Mouse (Mus musculus): Measurements from ENCODE around the gene Chmp6. TPM values are rescaled to one million over a fixed set of nuclear protein-coding genes. Genes with fewer than 3 reads are reported as not detected.

Chmp6 gene
- polyA plus RNA-seq, 1 experiment from 2014 or later = 62.4 TPM

DNA sequence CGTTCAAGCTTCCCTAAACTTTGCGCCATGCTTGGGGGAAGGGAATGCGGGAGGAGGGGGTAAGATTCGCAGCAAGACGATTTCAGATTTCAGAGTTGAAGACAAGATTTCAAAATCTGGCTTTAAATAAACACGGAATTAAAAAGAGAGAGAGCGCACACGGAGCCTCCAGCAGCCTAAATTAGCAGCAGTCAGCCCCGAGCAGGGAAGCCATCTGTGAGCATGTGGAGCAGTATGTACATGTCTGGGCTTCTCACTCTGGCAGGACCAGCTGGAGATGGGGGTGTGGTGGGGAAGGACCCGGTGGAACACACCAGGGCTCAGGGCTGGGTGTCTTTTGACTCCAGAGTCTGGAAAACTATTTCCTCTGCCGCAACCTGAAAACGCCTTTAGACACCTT is 24.0 kb downstream of the Chmp6 start:
- Histone ChIP-seq H3K4me2 (ENCODE audit: low read length) (no peak overlapping the region), H3K4me1 (ENCODE audit: control insufficient read depth in 2 of 2, insufficient read depth in 2 of 2, low read length in 2 of 2) (peaks cover 5 to 25% of the 10 kb centered on the region in 2 experiments; a peak in 2 of 4 replicates), H3K4me3 (ENCODE audit: control insufficient read depth in 1 of 2, insufficient read depth in 1 of 2, low read depth in 1 of 2, low read length in 2 of 2) (no peak overlapping the region), H3K9ac (ENCODE audit: low read length) (no peak overlapping the region), H3K27me3 (ENCODE audit: control insufficient read depth, insufficient read depth, low read length) (peaks cover 16% of the 10 kb centered on the region), H3K27ac (replicated peaks in 1 of 2; ENCODE audit: control insufficient read depth in 1 of 2, insufficient read depth in 1 of 2, low read depth in 2 of 2, low read length in 2 of 2) (no peak overlapping the region), H3K9me3 (ENCODE audit: control insufficient read depth, low read length) (no peaks in the 10 kb centered on the region), H3K36me3 (ENCODE audit: control insufficient read depth, insufficient read depth, low read length) (no peaks in the 10 kb centered on the region)
- ATAC-seq (ENCODE audit: insufficient number of reproducible peaks, insufficient read depth, low FRiP score, low read depth) = no peak
- WGBS = 49% methylated on average over 12 of the region's 12 CpGs

DNA sequence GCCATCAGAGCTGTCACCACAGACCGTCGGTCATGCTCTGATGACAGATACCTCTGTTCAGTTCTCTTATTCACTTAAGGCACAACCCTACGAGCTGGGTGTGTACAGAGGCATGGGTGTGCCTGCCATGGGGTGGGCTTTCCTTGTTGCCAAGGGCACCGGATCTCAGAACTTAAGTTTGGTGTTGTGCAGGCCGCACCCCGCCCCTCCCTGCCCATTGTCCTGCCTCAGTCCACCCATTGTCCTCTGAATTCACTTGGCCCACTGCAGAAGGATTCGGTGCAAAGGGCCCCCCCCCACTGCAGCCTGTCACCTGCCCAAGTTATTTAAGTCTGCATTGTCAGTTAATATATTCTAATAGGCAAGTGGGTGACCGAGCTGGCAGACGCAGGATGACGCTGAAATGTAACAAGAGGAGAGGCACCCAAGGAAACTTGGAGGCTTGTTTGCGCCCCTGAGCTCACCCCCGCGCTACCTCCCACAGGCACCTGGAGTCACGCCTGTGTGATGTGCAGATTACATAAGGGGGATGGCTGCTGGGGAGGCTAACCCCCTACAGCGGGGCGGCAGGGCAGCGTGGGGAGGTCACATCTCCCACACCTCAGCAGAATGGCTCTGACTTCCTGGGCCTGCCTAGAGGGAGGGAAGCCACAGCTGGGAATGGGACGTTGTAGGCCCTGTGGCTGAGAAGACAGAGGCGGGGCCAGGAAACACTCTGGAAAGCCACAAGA is 24.7 kb downstream of the Chmp6 start:
- no peaks in the 10 kb centered on the region for H3K9me3 ChIP-seq (ENCODE audit: control insufficient read depth, low read length)
- H3K4me3 ChIP-seq (ENCODE audit: control insufficient read depth in 1 of 2, insufficient read depth in 1 of 2, low read depth in 1 of 2, low read length in 2 of 2) = no peak overlapping the region
- peaks cover 16% of the 10 kb centered on the region for H3K27me3 ChIP-seq (ENCODE audit: control insufficient read depth, insufficient read depth, low read length)
- H3K9ac ChIP-seq (ENCODE audit: low read length) = no peak overlapping the region
- peaks cover 5 to 25% of the 10 kb centered on the region in 2 experiments; a peak in 2 of 4 replicates for H3K4me1 ChIP-seq (ENCODE audit: control insufficient read depth in 2 of 2, insufficient read depth in 2 of 2, low read length in 2 of 2)
- H3K4me2 ChIP-seq (ENCODE audit: low read length) = no peak overlapping the region
- WGBS = 61% methylated on average over 19 of the region's 19 CpGs
- no peaks in the 10 kb centered on the region for H3K36me3 ChIP-seq (ENCODE audit: control insufficient read depth, insufficient read depth, low read length)
- H3K27ac ChIP-seq (replicated peaks in 1 of 2; ENCODE audit: control insufficient read depth in 1 of 2, insufficient read depth in 1 of 2, low read depth in 2 of 2, low read length in 2 of 2) = no peak overlapping the region
- ATAC-seq (ENCODE audit: insufficient number of reproducible peaks, insufficient read depth, low FRiP score, low read depth) = no peak

GRCm38 (mm10) chr11:119939073-119939710 is 26.0 kb downstream of the Chmp6 start:
- Histone ChIP-seq H3K4me1 (ENCODE audit: control insufficient read depth in 2 of 2, insufficient read depth in 2 of 2, low read length in 2 of 2) (peaks cover 5 to 25% of the 10 kb centered on the region in 2 experiments; a peak in 3 of 4 replicates), H3K36me3 (ENCODE audit: control insufficient read depth, insufficient read depth, low read length) (no peaks in the 10 kb centered on the region), H3K27ac (replicated peaks in 1 of 2; ENCODE audit: control insufficient read depth in 1 of 2, insufficient read depth in 1 of 2, low read depth in 2 of 2, low read length in 2 of 2) (no peak overlapping the region), H3K4me3 (ENCODE audit: control insufficient read depth in 1 of 2, insufficient read depth in 1 of 2, low read depth in 1 of 2, low read length in 2 of 2) (no peak overlapping the region), H3K27me3 (ENCODE audit: control insufficient read depth, insufficient read depth, low read length) (peaks cover 16% of the 10 kb centered on the region), H3K9ac (ENCODE audit: low read length) (no peak overlapping the region), H3K9me3 (ENCODE audit: control insufficient read depth, low read length) (no peaks in the 10 kb centered on the region), H3K4me2 (ENCODE audit: low read length) (no peak overlapping the region)
- ATAC-seq (ENCODE audit: insufficient number of reproducible peaks, insufficient read depth, low FRiP score, low read depth) = no peak
- 64% methylated on average over 8 of the region's 8 CpGs for WGBS

GRCm38 (mm10) chr11:119939711-119940106 is 26.5 kb downstream of the Chmp6 start:
- 64% methylated on average over 4 of the region's 4 CpGs for WGBS

DNA sequence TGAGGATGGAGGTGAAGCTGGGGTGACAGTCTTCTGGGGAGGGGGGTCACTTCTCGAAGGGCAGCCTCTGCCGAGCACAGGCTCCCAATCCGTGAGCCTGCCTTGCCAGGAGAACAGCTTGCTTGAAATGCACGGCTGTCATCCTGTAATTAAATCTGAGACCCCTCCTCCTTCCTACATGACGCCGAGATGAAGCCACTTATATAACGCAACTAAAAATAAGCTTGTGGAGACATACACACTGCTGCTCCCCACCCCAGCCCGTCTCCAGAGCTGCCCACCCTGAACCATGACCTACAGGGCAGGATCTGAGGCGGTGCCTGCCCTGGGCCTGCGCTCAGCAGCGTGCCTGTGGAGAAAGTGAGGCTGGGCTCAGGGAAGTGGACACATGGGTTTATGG is 26.9 kb downstream of the Chmp6 start:
- no peak overlapping the region for H3K9ac ChIP-seq (ENCODE audit: low read length)
- no peaks in the 10 kb centered on the region for H3K36me3 ChIP-seq (ENCODE audit: control insufficient read depth, insufficient read depth, low read length)
- no peak for ATAC-seq (ENCODE audit: insufficient number of reproducible peaks, insufficient read depth, low FRiP score, low read depth)
- WGBS = 68% methylated on average over 11 of the region's 11 CpGs
- peaks cover 5 to 28% of the 10 kb centered on the region in 2 experiments; a peak in 3 of 4 replicates for H3K4me1 ChIP-seq (ENCODE audit: control insufficient read depth in 2 of 2, insufficient read depth in 2 of 2, low read length in 2 of 2)
- no peak overlapping the region for H3K4me2 ChIP-seq (ENCODE audit: low read length)
- no peaks in the 10 kb centered on the region for H3K9me3 ChIP-seq (ENCODE audit: control insufficient read depth, low read length)
- H3K27ac ChIP-seq (replicated peaks in 1 of 2; ENCODE audit: control insufficient read depth in 1 of 2, insufficient read depth in 1 of 2, low read depth in 2 of 2, low read length in 2 of 2) = no peak overlapping the region
- H3K27me3 ChIP-seq (ENCODE audit: control insufficient read depth, insufficient read depth, low read length) = peaks cover 16% of the 10 kb centered on the region
- H3K4me3 ChIP-seq (ENCODE audit: control insufficient read depth in 1 of 2, insufficient read depth in 1 of 2, low read depth in 1 of 2, low read length in 2 of 2) = no peak overlapping the region

More at GRCm38 (mm10) chr11:119939711-119940106, 26.5 kb downstream of the Chmp6 start:
- no peak overlapping the region for H3K4me2 ChIP-seq (ENCODE audit: low read length)
- no peaks in the 10 kb centered on the region for H3K36me3 ChIP-seq (ENCODE audit: control insufficient read depth, insufficient read depth, low read length)
- no peak overlapping the region for H3K27ac ChIP-seq (replicated peaks in 1 of 2; ENCODE audit: control insufficient read depth in 1 of 2, insufficient read depth in 1 of 2, low read depth in 2 of 2, low read length in 2 of 2)
- ATAC-seq (ENCODE audit: insufficient number of reproducible peaks, insufficient read depth, low FRiP score, low read depth) = no peak
- no peak overlapping the region for H3K4me3 ChIP-seq (ENCODE audit: control insufficient read depth in 1 of 2, insufficient read depth in 1 of 2, low read depth in 1 of 2, low read length in 2 of 2)
- peaks cover 16% of the 10 kb centered on the region for H3K27me3 ChIP-seq (ENCODE audit: control insufficient read depth, insufficient read depth, low read length)
- no peaks in the 10 kb centered on the region for H3K9me3 ChIP-seq (ENCODE audit: control insufficient read depth, low read length)
- peaks cover 5 to 25% of the 10 kb centered on the region in 2 experiments; a peak in 3 of 4 replicates for H3K4me1 ChIP-seq (ENCODE audit: control insufficient read depth in 2 of 2, insufficient read depth in 2 of 2, low read length in 2 of 2)
- H3K9ac ChIP-seq (ENCODE audit: low read length) = no peak overlapping the region

DNA sequence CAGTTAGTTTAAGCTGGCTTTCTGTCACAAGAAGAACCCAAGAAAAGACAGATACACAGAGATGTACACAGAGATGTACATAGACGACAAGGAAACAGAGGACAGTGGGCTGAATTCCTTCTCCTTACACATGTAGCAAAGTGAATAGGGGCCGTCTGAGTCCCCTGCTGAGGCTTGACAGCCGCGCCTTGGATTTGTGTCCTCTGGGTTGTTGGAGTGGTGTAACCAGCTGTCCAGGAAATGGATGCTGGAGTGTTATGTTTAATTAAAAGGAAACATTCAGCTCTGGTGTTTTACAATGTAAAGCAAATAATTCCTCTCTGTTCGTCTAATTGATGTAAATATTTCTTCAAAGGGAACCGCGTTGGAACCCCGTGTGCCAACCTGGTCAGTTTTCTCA is 28.6 kb downstream of the Chmp6 start:
- Histone ChIP-seq H3K36me3 (ENCODE audit: control insufficient read depth, insufficient read depth, low read length) (no peaks in the 10 kb centered on the region), H3K9me3 (ENCODE audit: control insufficient read depth, low read length) (no peaks in the 10 kb centered on the region), H3K4me3 (ENCODE audit: control insufficient read depth in 1 of 2, insufficient read depth in 1 of 2, low read depth in 1 of 2, low read length in 2 of 2) (peak overlapping the region; percentile 66 to 84), H3K9ac (ENCODE audit: low read length) (peak overlapping the region; percentile 72), H3K4me1 (ENCODE audit: control insufficient read depth in 2 of 2, insufficient read depth in 2 of 2, low read length in 2 of 2) (peaks cover 9 to 29% of the 10 kb centered on the region in 2 experiments; a peak in 3 of 4 replicates), H3K27me3 (ENCODE audit: control insufficient read depth, insufficient read depth, low read length) (peaks cover 16% of the 10 kb centered on the region), H3K27ac (replicated peaks in 1 of 2; ENCODE audit: control insufficient read depth in 1 of 2, insufficient read depth in 1 of 2, low read depth in 2 of 2, low read length in 2 of 2) (no peak overlapping the region), H3K4me2 (ENCODE audit: low read length) (peak overlapping the region; percentile 92)
- ATAC-seq (ENCODE audit: insufficient number of reproducible peaks, insufficient read depth, low FRiP score, low read depth) = no peak
- WGBS = 12% methylated on average over 8 of the region's 8 CpGs

DNA sequence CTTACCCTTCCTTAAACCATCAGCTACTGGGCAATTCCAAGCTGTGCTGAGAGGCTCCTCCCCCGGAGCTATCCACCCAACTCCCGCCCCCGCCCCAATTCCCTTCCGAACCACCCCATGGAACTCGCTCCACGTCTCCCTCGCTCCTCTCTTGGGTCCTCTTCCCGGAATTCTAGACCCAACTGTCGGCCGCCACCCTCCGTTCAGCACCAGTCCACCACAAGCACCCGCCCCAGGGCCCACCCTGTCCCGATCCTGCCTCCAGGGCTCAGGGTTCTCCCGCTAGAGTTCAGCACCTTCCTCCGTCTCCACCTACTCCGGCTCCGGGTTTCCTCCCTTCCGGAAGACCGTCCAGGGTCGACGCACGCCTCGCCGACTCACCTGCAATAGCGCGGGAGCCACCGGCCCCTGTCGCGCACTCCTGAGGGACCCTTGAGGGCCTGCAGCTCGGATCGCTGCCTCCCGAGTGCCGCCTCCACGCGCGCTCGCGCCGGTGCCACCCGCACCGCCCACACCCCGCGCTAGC is 29.0 kb downstream of the Chmp6 start:
- peaks cover 7 to 25% of the 10 kb centered on the region in 2 experiments; a peak in 3 of 4 replicates for H3K4me1 ChIP-seq (ENCODE audit: control insufficient read depth in 2 of 2, insufficient read depth in 2 of 2, low read length in 2 of 2)
- WGBS = under 1% methylated on average over 43 of the region's 43 CpGs
- no peaks in the 10 kb centered on the region for H3K9me3 ChIP-seq (ENCODE audit: control insufficient read depth, low read length)
- H3K36me3 ChIP-seq (ENCODE audit: control insufficient read depth, insufficient read depth, low read length) = no peaks in the 10 kb centered on the region
- H3K9ac ChIP-seq (ENCODE audit: low read length) = peak overlapping the region; percentile 72
- H3K27me3 ChIP-seq (ENCODE audit: control insufficient read depth, insufficient read depth, low read length) = peaks cover 16% of the 10 kb centered on the region
- H3K4me3 ChIP-seq (ENCODE audit: control insufficient read depth in 1 of 2, insufficient read depth in 1 of 2, low read depth in 1 of 2, low read length in 2 of 2) = peak overlapping the region; percentile 66 to 84
- H3K4me2 ChIP-seq (ENCODE audit: low read length) = peak overlapping the region; percentile 92
- H3K27ac ChIP-seq (replicated peaks in 1 of 2; ENCODE audit: control insufficient read depth in 1 of 2, insufficient read depth in 1 of 2, low read depth in 2 of 2, low read length in 2 of 2) = peak overlapping the region; percentile 42 to 55; a peak in 3 of 4 replicates
- ATAC-seq (ENCODE audit: insufficient number of reproducible peaks, insufficient read depth, low FRiP score, low read depth) = peak; percentile 23

Data from heart, embryonic 14.5 days (tissue).